23 mouse cellular contexts compared by ENCODE assay signal in genomic region chr3:62730987-62731386, GRCm38 (mm10).
"Had no signal": no experiment of that assay in that cellular context is flagged by ENCODE, and none has a peak within 500 bp of the region (broad histone marks: within the 10 kb centered on the region; RNA-seq: fewer than 3 reads in every experiment).

No protein-coding gene starts in this region.

- H3K36me3 ChIP-seq: limb, embryonic 10.5 days; limb, embryonic 13.5 days; liver, embryonic 12.5 days; liver, embryonic 15.5 days; lung, embryonic 15.5 days; midbrain, embryonic 10.5 days; midbrain, embryonic 15.5 days; neural tube, embryonic 13.5 days had no signal

- DNase-seq: kidney, postnatal 25 days; layer of hippocampus, adult 9-11 months; liver; lung, adult 18-20 months; lung, postnatal 10 days; lung, postnatal 36 days; right cerebral cortex, adult 18-20 months; right cerebral cortex, postnatal 14 days; right cerebral cortex, postnatal 4 days; thymus, adult 2 months; thymus, postnatal 25 days had no signal

- H3K27me3 ChIP-seq: limb, embryonic 13.5 days; liver, embryonic 12.5 days; liver, embryonic 15.5 days; lung, embryonic 15.5 days; megakaryocyte, embryonic 14.5 days; midbrain, embryonic 15.5 days; neural tube, embryonic 13.5 days had no signal

- ATAC-seq: liver, embryonic 12.5 days; midbrain, embryonic 15.5 days had no signal

- H3K4me3 ChIP-seq: layer of hippocampus, adult 2 months; limb, embryonic 10.5 days; limb, embryonic 13.5 days; liver, embryonic 12.5 days; liver, embryonic 15.5 days; lung, embryonic 15.5 days; megakaryocyte, embryonic 14.5 days; midbrain, embryonic 10.5 days; midbrain, embryonic 15.5 days; neural tube, embryonic 13.5 days had no signal

- H3K9me3 ChIP-seq: limb, embryonic 10.5 days; limb, embryonic 13.5 days; liver, embryonic 12.5 days; liver, embryonic 15.5 days; lung, embryonic 15.5 days; midbrain, embryonic 10.5 days; midbrain, embryonic 15.5 days; neural tube, embryonic 13.5 days had no signal

- H3K27ac ChIP-seq: kidney, postnatal 0 days; layer of hippocampus, adult 2 months; limb, embryonic 10.5 days; limb, embryonic 13.5 days; liver, embryonic 12.5 days; liver, embryonic 15.5 days; lung, embryonic 15.5 days; midbrain, embryonic 10.5 days; midbrain, embryonic 15.5 days; neural tube, embryonic 13.5 days; stomach, postnatal 0 days had no signal

- H3K4me1 ChIP-seq: limb, embryonic 10.5 days; limb, embryonic 13.5 days; liver, embryonic 12.5 days; liver, embryonic 15.5 days; lung, embryonic 15.5 days; megakaryocyte, embryonic 14.5 days; midbrain, embryonic 10.5 days; midbrain, embryonic 15.5 days; neural tube, embryonic 13.5 days had no signal

- H3K4me2 ChIP-seq: limb, embryonic 13.5 days; liver, embryonic 12.5 days; liver, embryonic 15.5 days; lung, embryonic 15.5 days; midbrain, embryonic 15.5 days; neural tube, embryonic 13.5 days had no signal

- H3K9ac ChIP-seq: limb, embryonic 13.5 days; liver, embryonic 12.5 days; liver, embryonic 15.5 days; lung, embryonic 15.5 days; midbrain, embryonic 15.5 days; neural tube, embryonic 13.5 days had no signal
